Mouse (Mus musculus): ENCODE results near the gene Utf1. TPM values are rescaled to one million over a fixed set of nuclear protein-coding genes. Genes with fewer than 3 reads are reported as not detected.

The Utf1 gene
- polyA plus RNA-seq, 1 experiment from 2014 or later, result not detected

- Histone ChIP-seq H3K9me3 (ENCODE audit: control insufficient read depth, low read length) (no peaks in the 10 kb centered on the region), H3K27ac (ENCODE audit: low read depth, low read length) (no peak overlapping the region), H3K9ac (ENCODE audit: low read length) (no peak overlapping the region), H3K27me3 (ENCODE audit: control insufficient read depth, insufficient read depth, low read length) (peaks cover 61% of the 10 kb centered on the region), H3K4me3 (ENCODE audit: low read depth, low read length) (no peak overlapping the region), H3K4me1 (ENCODE audit: control insufficient read depth, insufficient read depth, low read length) (peaks cover 2% of the 10 kb centered on the region; the same call in 1 of the 2 replicates), H3K4me2 (ENCODE audit: low read depth) (no peak overlapping the region), H3K36me3 (ENCODE audit: control insufficient read depth, insufficient read depth, low read length) (no peaks in the 10 kb centered on the region)
- no peak for DNase-seq (ENCODE audit: low spot score)
- 6% methylated on average over 5 of the region's 5 CpGs for WGBS
- no peak for ATAC-seq (ENCODE audit: insufficient read depth, low FRiP score, low TSS enrichment)
Measured at GRCm38 (mm10) chr7:139945516-139945915, 1.9 kb downstream of the Utf1 start.

GRCm38 (mm10) chr7:139946032-139946431 lies 2.4 kb downstream of the Utf1 start:
- H3K4me2 ChIP-seq (ENCODE audit: low read depth), result no peak overlapping the region
- H3K27me3 ChIP-seq (ENCODE audit: control insufficient read depth, insufficient read depth, low read length), result peaks cover 61% of the 10 kb centered on the region
- no peak for ATAC-seq (ENCODE audit: insufficient read depth, low FRiP score, low TSS enrichment)

DNA sequence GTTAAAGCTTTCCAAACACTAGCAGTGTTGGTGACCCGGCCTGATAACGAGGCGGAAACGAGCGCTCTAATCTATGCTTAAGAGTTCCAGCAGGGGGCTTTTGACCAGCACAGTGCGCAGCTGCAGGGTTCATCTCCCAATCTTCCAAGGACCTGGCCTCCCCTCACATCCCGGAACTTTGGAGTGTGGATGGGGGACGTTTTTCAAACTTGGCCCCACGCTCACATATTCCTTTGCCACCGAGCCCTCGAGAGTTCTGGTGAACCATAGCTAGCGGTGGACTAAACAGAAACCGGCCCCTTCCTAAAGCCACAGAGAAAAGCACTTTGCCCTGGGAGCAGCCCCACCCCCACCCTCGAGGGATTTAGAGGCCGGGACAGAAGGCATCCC lies 6.3 kb downstream of the Utf1 start:
- ATAC-seq (ENCODE audit: insufficient read depth, low FRiP score, low TSS enrichment) (peak; percentile 81), DNase-seq (ENCODE audit: low spot score) (peak; percentile 66)
- H3K4me3 ChIP-seq (ENCODE audit: low read depth, low read length), result peak overlapping the region; percentile 38
- H3K27me3 ChIP-seq (ENCODE audit: control insufficient read depth, insufficient read depth, low read length), result peaks cover 30% of the 10 kb centered on the region
- no peaks in the 10 kb centered on the region for H3K36me3 ChIP-seq (ENCODE audit: control insufficient read depth, insufficient read depth, low read length)
- H3K9me3 ChIP-seq (ENCODE audit: control insufficient read depth, low read length), result no peaks in the 10 kb centered on the region
- no peak overlapping the region for H3K27ac ChIP-seq (ENCODE audit: low read depth, low read length)
- H3K9ac ChIP-seq (ENCODE audit: low read length), result peak overlapping the region; percentile 45; the same call in 1 of the 2 replicates
- WGBS, result under 1% methylated on average over 15 of the region's 15 CpGs
- H3K4me2 ChIP-seq (ENCODE audit: low read depth), result peak overlapping the region; percentile 67
- H3K4me1 ChIP-seq (ENCODE audit: control insufficient read depth, insufficient read depth, low read length), result no peaks in the 10 kb centered on the region; the same call in 1 of the 2 replicates

More at GRCm38 (mm10) chr7:139946032-139946431, 2.4 kb downstream of the Utf1 start:
- DNase-seq (ENCODE audit: low spot score), result no peak
- no peak overlapping the region for H3K27ac ChIP-seq (ENCODE audit: low read depth, low read length)
- H3K4me3 ChIP-seq (ENCODE audit: low read depth, low read length), result no peak overlapping the region
- no peak overlapping the region for H3K9ac ChIP-seq (ENCODE audit: low read length)
- no peaks in the 10 kb centered on the region for H3K36me3 ChIP-seq (ENCODE audit: control insufficient read depth, insufficient read depth, low read length)
- peaks cover 2% of the 10 kb centered on the region; the same call in 1 of the 2 replicates for H3K4me1 ChIP-seq (ENCODE audit: control insufficient read depth, insufficient read depth, low read length)
- WGBS, result 22% methylated on average over 5 of the region's 5 CpGs
- H3K9me3 ChIP-seq (ENCODE audit: control insufficient read depth, low read length), result no peaks in the 10 kb centered on the region

DNA sequence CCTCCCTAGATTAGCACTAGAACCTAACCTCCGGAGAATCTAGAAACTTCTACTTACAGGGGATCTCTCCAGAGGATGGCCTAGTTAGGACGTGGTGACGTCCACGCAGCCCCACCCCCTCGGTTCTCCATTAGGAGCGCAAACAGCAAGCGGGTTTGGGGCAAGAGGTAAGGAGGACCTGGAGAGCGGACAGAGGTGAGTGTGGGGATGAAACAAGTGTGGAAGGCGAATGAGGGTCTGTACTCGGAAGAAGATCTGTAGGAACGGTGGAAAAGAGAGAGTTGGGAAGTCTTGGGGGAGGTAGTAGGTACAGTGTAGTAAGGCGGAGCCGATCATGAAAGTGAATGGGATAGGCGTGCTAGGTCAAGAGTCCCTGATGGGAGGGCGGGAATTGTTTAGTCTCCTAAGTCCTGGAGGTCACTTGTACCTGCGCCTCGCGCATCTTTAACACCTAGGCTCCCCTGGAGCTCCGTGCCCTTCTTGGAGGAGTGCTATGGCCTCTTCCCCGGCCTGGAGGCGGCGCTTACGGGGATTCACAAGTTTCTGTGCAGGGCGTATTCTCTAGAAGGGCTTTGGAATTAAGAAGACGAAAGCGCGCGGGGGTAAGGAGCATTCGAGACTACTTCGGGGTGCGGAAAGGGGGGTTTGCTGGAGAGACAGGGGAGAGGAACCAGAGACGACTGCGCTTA lies 6.8 kb downstream of the Utf1 start:
- H3K9me3 ChIP-seq (ENCODE audit: control insufficient read depth, low read length), result no peaks in the 10 kb centered on the region
- ATAC-seq (ENCODE audit: insufficient read depth, low FRiP score, low TSS enrichment) (peak; percentile 58), DNase-seq (ENCODE audit: low spot score) (peak; percentile 68)
- no peaks in the 10 kb centered on the region for H3K36me3 ChIP-seq (ENCODE audit: control insufficient read depth, insufficient read depth, low read length)
- peak overlapping the region; percentile 38 for H3K4me3 ChIP-seq (ENCODE audit: low read depth, low read length)
- no peak overlapping the region for H3K27ac ChIP-seq (ENCODE audit: low read depth, low read length)
- H3K27me3 ChIP-seq (ENCODE audit: control insufficient read depth, insufficient read depth, low read length), result peaks cover 25% of the 10 kb centered on the region
- H3K4me2 ChIP-seq (ENCODE audit: low read depth), result peak overlapping the region; percentile 67
- peak overlapping the region; percentile 45 for H3K9ac ChIP-seq (ENCODE audit: low read length)
- H3K4me1 ChIP-seq (ENCODE audit: control insufficient read depth, insufficient read depth, low read length), result no peaks in the 10 kb centered on the region; the same call in 1 of the 2 replicates
- WGBS, result under 1% methylated on average over 33 of the region's 33 CpGs

DNA sequence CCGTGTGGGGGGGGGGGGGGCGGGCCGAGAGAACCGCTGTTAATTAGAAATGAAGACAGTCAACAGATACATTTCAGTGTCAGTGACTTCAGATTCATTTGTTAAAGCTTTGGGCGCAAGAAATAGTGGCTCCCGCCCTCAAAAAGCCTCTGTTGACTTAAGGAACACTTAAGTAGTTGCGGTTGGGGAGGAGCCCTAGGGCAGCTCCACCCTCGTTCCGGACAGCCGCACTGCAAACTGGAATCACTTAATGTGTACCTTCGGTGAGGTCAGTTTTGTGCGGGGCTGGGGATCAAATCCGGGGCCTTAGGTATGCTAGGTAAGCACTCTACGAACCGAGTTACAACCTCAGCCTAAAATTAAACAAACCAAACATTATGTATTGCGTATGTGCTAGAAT lies 7.5 kb downstream of the Utf1 start:
- no peaks in the 10 kb centered on the region for H3K36me3 ChIP-seq (ENCODE audit: control insufficient read depth, insufficient read depth, low read length)
- H3K4me1 ChIP-seq (ENCODE audit: control insufficient read depth, insufficient read depth, low read length), result no peaks in the 10 kb centered on the region; the same call in 1 of the 2 replicates
- 7% methylated on average over 16 of the region's 16 CpGs for WGBS
- peak overlapping the region; percentile 67 for H3K4me2 ChIP-seq (ENCODE audit: low read depth)
- H3K27ac ChIP-seq (ENCODE audit: low read depth, low read length), result no peak overlapping the region
- ATAC-seq (ENCODE audit: insufficient read depth, low FRiP score, low TSS enrichment) (no peak), DNase-seq (ENCODE audit: low spot score) (peak; percentile 14)
- peak overlapping the region; percentile 38 for H3K4me3 ChIP-seq (ENCODE audit: low read depth, low read length)
- no peaks in the 10 kb centered on the region for H3K9me3 ChIP-seq (ENCODE audit: control insufficient read depth, low read length)
- H3K9ac ChIP-seq (ENCODE audit: low read length), result no peak overlapping the region; the same call in 1 of the 2 replicates
- H3K27me3 ChIP-seq (ENCODE audit: control insufficient read depth, insufficient read depth, low read length), result peaks cover 18% of the 10 kb centered on the region

- ATAC-seq (ENCODE audit: insufficient read depth, low FRiP score, low TSS enrichment), result no peak
- no peak overlapping the region for H3K4me3 ChIP-seq (ENCODE audit: low read depth, low read length)
- no peak for DNase-seq (ENCODE audit: low spot score)
- H3K9ac ChIP-seq (ENCODE audit: low read length), result no peak overlapping the region
- H3K9me3 ChIP-seq (ENCODE audit: control insufficient read depth, low read length), result no peaks in the 10 kb centered on the region
- no peaks in the 10 kb centered on the region for H3K36me3 ChIP-seq (ENCODE audit: control insufficient read depth, insufficient read depth, low read length)
- 58% methylated on average over 6 of the region's 6 CpGs for WGBS
- H3K4me2 ChIP-seq (ENCODE audit: low read depth), result no peak overlapping the region
- H3K27ac ChIP-seq (ENCODE audit: low read depth, low read length), result no peak overlapping the region
- H3K4me1 ChIP-seq (ENCODE audit: control insufficient read depth, insufficient read depth, low read length), result no peaks in the 10 kb centered on the region; the same call in 1 of the 2 replicates
- peaks cover 9% of the 10 kb centered on the region for H3K27me3 ChIP-seq (ENCODE audit: control insufficient read depth, insufficient read depth, low read length)
Measured at GRCm38 (mm10) chr7:139951991-139952633, 8.5 kb downstream of the Utf1 start.

DNA sequence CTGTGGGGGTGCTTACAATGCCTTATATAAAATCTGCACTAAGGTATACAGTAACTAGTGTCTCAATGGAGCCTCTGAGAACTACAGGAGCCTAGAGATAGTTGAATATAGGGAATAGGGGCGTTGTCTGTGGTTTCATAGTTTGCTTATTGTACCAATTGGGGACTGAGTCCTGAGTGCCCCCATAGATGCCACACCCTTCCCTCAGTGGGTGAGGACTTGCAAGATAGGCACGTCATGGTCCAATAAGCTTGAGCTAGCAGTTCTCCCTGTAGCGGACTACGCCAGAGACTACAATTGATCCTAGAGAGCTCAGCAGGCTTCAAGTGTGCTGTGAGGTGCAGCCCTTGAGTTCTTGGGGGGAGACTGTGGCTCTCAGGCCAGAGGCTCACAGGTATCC lies 11.9 kb downstream of the Utf1 start:
- 88% methylated on average over 4 of the region's 4 CpGs for WGBS
- Histone ChIP-seq H3K9ac (ENCODE audit: low read length) (no peak overlapping the region), H3K36me3 (ENCODE audit: control insufficient read depth, insufficient read depth, low read length) (no peaks in the 10 kb centered on the region), H3K27me3 (ENCODE audit: control insufficient read depth, insufficient read depth, low read length) (no peaks in the 10 kb centered on the region), H3K4me1 (ENCODE audit: control insufficient read depth, insufficient read depth, low read length) (no peaks in the 10 kb centered on the region; the same call in 1 of the 2 replicates), H3K4me3 (ENCODE audit: low read depth, low read length) (no peak overlapping the region), H3K9me3 (ENCODE audit: control insufficient read depth, low read length) (no peaks in the 10 kb centered on the region), H3K27ac (ENCODE audit: low read depth, low read length) (no peak overlapping the region), H3K4me2 (ENCODE audit: low read depth) (no peak overlapping the region)
- no peak for ATAC-seq (ENCODE audit: insufficient read depth, low FRiP score, low TSS enrichment)
- no peak for DNase-seq (ENCODE audit: low spot score)

DNA sequence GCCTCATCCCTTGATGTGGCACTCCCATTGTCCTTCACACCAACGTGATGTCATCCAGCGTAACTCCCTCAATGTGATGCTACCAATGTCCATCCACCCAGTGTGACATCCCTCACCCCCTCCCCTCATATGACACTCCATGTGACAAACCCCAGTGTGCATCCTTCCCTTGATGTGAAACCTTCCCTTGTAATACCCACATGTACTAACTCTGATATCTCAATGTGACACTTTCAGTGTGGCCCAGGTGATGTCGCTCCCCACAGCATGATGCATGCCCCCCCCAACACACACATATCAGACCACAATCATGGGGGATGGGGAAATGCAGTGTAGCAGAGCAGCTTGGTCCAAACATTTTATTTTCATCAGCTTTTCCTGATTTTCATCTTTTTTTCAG lies 13.1 kb downstream of the Utf1 start:
- H3K27me3 ChIP-seq (ENCODE audit: control insufficient read depth, insufficient read depth, low read length), result no peaks in the 10 kb centered on the region
- H3K4me1 ChIP-seq (ENCODE audit: control insufficient read depth, insufficient read depth, low read length), result no peaks in the 10 kb centered on the region
- 81% methylated on average over 3 of the region's 3 CpGs for WGBS
- no peak for ATAC-seq (ENCODE audit: insufficient read depth, low FRiP score, low TSS enrichment)
- H3K9ac ChIP-seq (ENCODE audit: low read length), result no peak overlapping the region
- DNase-seq (ENCODE audit: low spot score), result no peak
- no peaks in the 10 kb centered on the region for H3K36me3 ChIP-seq (ENCODE audit: control insufficient read depth, insufficient read depth, low read length)
- no peak overlapping the region for H3K27ac ChIP-seq (ENCODE audit: low read depth, low read length)
- H3K4me3 ChIP-seq (ENCODE audit: low read depth, low read length), result no peak overlapping the region
- no peaks in the 10 kb centered on the region for H3K9me3 ChIP-seq (ENCODE audit: control insufficient read depth, low read length)
- H3K4me2 ChIP-seq (ENCODE audit: low read depth), result no peak overlapping the region

DNA sequence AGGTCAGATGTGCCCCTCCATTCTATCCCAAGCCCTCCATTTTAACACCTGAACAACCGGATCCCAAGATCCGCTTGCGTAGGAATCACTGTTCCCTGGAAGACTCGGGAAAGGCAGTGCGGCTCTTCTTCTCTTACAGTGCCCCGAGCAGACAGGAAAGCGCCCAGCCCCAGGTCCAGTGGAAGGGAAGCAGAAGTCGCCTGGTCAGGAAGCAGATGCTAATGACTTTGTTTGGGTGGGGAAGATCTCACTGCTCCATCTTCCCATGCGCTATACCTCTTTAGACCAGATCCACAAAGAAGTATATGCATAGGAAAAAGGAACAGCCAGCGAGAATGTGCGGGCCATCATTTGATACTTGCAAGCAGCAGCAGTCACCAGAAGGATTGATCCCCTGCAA lies 13.8 kb downstream of the Utf1 start:
- Histone ChIP-seq H3K27ac (ENCODE audit: low read depth, low read length) (no peak overlapping the region), H3K4me3 (ENCODE audit: low read depth, low read length) (no peak overlapping the region), H3K27me3 (ENCODE audit: control insufficient read depth, insufficient read depth, low read length) (no peaks in the 10 kb centered on the region), H3K4me2 (ENCODE audit: low read depth) (no peak overlapping the region), H3K36me3 (ENCODE audit: control insufficient read depth, insufficient read depth, low read length) (no peaks in the 10 kb centered on the region), H3K9me3 (ENCODE audit: control insufficient read depth, low read length) (no peaks in the 10 kb centered on the region), H3K9ac (ENCODE audit: low read length) (no peak overlapping the region), H3K4me1 (ENCODE audit: control insufficient read depth, insufficient read depth, low read length) (no peaks in the 10 kb centered on the region)
- ATAC-seq (ENCODE audit: insufficient read depth, low FRiP score, low TSS enrichment) (no peak), DNase-seq (ENCODE audit: low spot score) (no peak)
- 59% methylated on average over 11 of the region's 11 CpGs for WGBS
